Mouse (Mus musculus) left cerebral cortex, adult 18-20 months (tissue): ENCODE measurements around the gene Rgs3. TPM values are rescaled to one million over a fixed set of nuclear protein-coding genes. Genes with fewer than 3 reads are reported as not detected.

ENCODE experiments used
- DNase-seq, 2 experiments: peaks; one replicate each; pipeline ENCODE4 v3.0.0; 2021 to 2022; ENCODE audit warnings: low spot score in 2 of 2, mixed read lengths in 1 of 2
- total RNA-seq, 2 experiments: library from RNA; stranded (reverse); gene quantifications; 2 replicates each; pipeline ENCODE4 v1.2.3; 2021

The Rgs3 gene
- total RNA-seq, 2 experiments from 2014 or later: 25.7 TPM

DNA sequence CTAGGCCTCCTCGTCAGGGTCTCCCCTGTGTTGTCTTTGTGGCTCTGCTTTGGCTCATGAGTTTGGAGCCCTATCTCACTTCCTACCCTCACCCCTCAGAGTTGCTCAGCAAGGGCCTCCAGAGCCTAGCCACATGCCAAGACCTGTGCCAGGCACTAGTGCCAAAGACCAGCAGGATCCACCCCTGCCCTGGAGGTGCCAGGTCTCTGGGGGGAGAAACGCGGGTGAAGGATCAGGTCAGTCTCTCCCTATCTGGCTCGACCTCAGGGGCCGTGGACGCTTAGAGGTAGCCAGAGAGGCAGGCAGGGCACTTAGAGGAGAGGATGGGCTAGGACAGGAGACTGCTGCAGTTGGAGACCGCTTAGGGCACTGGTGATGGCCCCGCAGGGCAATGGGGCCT is 122.7 kb downstream of the Rgs3 start:
- no peak for DNase-seq

DNA sequence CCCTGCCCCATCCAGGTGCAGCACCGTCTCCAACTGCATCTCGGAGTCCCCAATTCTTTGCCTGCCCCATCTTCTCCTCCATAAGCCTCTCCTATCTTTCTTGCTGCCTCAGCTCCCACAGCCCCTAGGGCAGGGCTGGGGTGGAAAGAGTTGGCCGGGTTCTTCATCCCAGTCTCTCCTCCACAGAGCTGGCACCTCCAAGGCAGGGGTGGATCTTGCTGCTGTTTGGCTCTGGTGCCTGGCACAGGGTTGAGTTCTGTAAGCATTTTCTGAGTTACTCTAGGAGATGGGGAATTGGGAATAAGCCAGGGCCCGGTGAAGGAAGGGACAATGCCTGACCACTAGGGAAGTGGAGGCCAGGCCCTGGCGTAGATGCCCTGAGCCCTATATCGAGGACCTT is 123.5 kb downstream of the Rgs3 start:
- DNase-seq: no peak

DNA sequence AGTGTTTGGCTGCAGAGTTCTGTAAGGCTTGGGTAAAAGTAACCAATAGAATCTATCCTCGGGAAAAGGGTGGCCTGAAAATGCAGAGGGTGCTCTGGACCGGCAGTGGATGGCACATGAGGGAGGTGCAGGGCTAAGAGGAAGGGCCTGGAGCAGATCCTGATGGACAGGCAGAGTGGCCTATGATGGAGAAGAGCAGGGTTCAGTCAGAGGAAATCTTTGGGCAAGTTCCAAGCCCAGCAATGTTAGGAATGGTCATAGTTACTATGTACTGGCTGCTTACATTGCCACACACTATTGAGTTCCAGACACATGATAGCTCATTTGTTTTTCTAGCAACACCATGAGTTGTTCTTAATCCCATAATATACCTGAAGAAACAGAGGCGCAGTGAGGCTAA is 124.7 kb downstream of the Rgs3 start:
- no peak for DNase-seq

DNA sequence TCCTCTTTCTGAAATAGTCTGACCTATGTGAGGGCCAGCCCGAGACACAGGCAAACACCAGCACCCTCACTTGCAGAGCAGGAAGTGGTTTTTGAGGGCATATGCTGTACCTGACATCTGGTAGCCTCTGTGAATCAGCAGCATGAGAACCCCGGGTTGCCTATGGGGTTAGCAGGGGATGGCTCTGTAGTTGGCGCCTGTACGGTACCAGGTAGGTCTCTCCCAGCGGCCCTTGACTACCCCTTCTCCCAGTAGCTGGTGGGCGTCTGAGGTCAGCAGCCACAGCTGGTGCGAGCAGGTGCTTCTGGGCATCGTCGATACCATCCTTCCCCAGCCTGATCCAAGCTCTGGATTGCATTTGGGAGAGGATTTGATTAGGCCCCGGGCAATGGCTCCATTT is 125.6 kb downstream of the Rgs3 start:
- DNase-seq: no peak

DNA sequence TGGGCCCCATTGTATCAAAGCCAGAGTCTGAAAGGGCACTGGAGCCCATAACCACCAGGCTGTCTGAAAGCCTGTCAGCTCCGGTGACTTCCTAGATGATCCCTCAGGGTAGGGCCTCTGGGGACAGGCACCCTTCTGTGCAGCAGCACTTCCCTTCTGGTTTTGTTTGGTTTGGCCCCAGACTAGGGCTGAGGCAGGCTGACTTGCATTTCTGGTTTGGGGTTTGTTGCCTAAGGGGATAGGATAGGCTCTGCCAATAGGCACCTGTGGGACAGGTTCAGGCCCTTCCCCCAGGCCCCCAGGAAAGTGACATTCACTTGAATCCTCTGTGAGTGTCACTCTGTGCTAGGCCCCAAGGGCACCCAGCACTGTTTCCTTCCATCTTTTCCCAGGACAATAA is 127.1 kb downstream of the Rgs3 start:
- DNase-seq: no peak

DNA sequence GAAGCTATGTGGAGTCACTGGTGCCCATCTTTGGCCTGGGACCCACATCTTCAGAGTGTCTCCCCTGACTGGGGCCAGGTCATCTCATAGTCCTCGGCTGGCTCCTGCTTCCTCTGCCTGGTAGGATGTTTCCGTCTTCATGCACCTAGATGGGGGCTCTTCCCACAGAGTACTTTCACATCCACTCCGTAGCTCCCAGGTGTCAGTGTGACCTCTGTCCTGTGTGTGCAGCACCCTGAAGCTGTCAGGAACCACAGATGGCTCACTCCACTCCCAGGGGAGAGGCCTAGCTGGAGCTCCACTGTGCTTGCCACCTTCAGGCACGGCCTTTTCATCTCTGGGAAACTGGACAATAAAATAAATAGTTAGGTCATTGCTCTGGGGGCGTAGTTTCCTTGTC is 128.5 kb downstream of the Rgs3 start:
- DNase-seq: no peak

DNA sequence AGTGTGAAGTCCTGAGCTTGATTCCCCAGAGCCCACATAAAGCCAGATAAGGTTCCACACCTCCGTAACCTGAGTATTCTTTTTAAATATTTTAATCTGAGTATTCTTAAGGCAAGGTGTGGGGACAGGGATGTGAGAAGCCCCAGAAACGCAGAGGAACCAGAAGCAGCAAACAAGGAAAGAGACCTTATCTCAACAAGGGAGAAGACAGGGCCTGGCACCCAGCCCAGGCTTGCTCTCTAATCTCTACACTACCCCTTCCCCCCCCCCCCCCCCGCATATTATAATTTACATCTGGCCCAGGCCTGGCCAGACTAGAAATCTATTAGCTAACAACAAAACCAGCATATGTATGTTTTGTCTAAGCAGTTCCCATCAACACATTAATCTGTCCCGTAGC is 131.3 kb downstream of the Rgs3 start:
- no peak for DNase-seq

DNA sequence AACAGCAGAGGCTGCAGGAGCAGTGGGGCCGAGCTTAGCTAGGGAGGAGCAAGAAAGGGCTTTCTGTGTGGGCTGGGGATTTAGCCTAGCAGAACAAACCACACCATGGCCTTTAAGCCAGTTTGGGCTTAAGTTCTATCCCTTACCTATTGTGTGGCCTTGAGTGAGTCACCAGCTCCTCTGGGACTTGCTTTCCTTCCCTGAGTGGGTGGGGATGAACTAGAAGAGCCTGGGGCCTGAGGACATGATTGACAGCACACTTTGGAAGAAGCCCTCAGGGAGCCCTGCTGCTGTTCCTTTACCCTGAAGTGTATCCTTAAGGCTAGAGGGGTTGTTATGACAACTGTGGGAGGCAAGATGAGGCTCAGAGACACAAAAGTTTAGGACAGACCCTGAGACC is 132.0 kb downstream of the Rgs3 start:
- no peak for DNase-seq

DNA sequence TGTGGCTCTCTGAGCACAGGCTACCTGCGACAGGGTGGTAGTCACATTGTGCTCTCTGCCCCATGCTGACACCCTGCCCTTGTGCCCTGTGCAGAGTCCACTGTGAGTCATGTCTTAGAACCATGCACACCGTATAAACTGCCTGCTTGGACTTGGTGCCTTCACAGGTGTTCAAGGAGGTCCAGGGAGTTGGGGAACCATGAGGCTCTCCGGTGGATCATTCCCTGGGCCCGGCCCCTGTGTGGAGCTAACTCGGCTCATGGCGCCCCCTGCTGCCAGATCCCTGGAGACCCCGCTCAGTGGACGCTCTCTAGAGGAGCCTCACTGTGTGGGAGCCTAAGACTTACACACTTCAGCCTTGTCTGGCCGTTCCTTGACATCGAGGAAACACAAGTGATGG is 134.2 kb downstream of the Rgs3 start:
- DNase-seq: peak; percentile 32 to 46

DNA sequence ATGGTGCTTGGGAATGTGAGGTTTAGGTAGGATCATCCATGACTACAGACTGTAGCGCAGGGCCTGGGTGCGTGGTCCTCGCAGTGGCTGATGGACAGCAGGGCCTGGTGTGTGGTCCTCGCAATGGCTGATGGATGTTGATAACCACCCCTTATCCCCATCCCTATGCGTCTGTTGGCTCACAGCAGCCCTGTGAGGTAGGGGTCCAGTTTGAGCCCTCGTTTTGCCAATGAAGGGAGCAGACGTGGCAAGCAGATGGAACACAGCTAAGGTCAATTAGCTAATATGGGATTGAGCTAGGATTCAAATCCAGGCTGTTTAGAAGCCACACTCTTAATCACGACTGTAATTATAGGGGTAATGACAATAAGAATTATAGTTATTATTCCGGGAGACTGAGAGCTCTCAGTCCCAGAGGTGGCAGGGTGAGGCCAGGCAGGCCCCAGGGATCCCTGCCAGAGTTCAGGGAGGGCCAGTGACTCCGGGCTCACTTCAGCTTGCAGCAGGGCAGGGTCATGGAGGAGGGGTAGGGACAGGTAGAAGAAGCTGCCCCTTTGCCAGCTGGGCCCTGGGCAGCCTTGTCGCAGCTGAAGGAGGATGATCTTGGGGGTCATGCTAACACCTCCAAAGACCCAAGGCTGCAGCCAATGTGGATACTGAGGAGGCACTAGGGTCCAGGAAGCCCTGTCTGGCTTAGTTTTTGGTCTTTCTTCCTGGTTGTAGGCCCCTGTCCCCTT is 135.2 kb downstream of the Rgs3 start:
- no peak for DNase-seq

DNA sequence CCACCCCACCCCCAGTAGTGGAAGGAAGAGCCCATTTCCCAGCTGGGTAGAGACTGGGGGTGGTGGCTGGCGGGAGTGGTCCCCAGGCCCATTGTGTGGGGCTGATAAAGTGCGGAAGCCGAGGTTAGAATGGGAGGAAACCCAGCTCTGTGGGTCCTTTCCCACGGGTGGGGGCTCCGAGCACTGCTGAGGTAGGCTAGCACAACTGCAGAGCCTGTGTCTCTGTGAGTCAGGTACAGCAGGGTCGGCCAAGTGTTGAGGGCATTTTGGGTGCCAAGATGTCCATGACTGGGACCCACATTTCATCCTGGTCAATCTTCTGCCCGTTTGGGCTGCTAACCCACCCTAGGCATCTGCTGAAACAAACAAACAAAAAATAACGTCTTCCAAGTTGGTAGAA is 135.9 kb downstream of the Rgs3 start:
- DNase-seq: no peak

DNA sequence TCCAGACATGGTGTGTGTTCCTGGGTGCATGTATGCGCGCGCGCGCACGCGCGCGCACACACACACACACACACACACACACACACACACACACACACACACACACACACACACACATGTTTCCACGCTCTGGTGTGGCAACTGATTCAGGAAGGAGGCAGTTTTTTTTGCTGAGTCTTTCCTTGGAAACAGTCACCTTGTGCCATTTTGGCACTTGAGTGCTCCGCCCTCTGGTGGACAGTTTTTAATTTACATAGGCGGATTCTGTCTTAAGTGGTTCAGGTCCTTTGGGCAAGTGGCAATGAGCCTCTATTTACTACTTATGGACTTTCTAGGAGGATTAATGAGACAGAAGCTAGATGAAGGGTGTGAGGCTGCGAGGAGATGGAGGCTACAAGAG is 136.3 kb downstream of the Rgs3 start:
- peak; percentile 46 to 64 for DNase-seq

DNA sequence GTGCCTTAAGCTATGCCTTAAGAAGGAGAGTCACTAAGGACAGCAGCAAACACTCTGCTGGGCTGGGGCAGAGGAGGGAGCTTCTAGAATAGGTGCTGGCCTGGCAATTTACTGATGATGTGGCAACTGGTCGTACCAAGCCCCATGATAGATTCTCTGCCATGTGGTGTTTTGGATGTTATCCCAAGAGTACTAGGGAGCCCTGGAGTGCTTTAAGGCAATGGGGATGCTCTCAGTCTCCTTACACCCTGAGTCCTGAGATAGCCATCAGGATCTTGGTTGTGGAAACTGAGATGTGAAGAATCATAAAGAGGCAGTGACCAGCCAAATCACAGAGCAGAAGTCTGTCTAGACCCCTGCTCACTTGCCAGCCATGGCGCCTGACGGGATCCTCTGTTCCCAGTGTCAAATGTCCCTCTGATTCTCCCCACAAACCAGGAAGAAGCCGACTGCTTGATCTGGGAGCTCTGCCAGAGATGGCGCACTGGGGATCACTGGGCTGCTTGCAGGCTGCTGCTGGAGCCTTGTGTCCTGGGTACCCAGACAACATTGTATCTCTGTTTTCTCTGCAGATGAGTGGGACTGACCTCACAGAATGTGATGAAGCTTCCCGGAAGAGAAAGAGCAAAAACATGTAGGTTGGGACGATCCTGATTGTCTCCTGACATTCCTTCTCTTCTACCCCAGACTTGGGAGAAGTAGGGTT is 137.2 kb downstream of the Rgs3 start:
- DNase-seq: peak in 1 of 2 experiments; percentile 26

DNA sequence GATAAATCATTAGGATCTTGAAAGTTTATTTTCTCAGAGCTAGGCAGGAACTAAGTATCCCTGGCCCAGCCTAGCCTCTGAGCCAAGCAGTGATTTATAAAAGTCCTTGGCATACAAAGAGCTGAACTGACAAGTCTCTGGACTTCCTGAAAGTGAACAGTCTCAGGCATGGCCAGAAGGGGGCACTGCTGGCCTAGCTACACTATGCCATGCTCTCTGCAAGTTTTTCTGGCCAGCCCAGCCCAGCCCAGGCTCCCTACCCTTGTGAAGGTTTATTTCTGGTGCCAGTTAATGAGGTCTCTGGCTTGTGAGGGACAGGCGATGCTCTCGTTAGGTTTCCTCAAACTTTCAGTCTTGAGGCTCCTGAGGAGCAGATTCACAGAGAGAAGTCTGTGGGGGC is 137.8 kb downstream of the Rgs3 start:
- DNase-seq: peak; percentile 88 to 89

DNA sequence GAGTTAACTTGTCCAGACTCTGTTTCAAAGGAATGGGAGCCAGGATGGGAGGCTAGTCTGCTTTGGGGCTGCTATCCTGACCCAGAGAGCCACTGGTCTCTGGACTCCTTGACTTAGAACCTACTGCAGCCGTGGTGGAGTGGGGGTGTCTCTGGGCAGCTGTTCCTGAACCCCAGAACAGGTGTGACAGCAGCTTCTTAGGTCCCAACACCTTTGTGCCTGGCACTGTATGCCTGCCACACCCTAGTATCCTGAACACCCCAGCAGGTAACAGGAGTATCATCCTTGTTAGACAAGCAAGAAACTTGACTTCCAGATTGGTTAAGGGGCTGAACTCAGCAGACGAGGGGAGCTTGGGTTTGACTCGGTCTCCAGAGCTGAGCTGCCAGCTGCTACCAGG is 138.9 kb downstream of the Rgs3 start:
- no peak for DNase-seq

DNA sequence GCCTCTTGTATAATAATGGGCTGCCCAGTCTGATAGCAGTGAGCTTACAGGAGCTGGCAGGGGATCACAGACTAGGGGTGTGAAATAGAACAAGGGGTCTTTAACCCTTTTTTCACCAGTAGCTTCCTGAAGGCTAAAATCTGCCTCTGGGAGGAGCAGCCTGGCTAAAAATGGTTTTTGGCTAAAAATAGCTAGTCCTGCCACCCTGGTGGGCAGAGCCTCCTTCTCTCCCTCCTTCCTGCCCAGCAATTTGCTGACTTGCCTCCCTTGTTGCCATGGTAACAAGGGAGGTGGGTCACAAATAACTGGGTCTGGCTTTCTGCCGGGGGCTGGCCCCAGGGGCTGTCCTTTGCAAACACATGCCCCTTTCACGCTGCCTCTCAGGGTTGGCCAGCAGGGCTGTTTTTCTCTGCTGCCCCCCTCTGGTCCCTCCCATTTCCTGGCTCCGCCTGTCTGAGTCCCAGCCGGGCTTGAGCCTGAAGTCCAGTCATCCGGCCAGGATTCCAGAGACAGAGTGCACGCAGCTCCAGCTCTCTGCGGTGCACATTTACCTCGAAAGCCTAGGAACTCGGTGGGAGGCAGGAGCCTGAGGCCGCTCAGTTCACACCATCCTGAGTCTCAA is 139.7 kb downstream of the Rgs3 start:
- peak; percentile 89 to 92 for DNase-seq

DNA sequence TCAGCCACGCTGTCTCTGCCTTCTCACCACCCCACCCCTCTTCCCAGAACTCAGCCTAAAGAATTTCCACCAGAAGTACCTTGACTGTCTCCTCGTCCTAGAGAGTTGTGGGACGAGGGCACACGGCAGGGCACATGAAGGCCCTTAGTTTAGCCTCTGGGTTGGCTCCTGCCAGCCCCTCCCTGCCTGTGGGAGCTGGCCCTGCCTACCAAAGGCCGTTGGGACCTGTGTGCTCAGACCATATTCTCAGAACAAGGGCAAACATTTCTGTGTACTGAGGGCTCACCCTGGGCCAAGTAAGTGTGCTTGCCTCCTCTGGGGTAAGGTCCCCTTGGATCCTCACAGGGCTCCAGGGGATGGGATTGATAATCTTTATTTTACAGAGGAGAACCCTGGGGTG is 140.8 kb downstream of the Rgs3 start:
- no peak for DNase-seq

DNA sequence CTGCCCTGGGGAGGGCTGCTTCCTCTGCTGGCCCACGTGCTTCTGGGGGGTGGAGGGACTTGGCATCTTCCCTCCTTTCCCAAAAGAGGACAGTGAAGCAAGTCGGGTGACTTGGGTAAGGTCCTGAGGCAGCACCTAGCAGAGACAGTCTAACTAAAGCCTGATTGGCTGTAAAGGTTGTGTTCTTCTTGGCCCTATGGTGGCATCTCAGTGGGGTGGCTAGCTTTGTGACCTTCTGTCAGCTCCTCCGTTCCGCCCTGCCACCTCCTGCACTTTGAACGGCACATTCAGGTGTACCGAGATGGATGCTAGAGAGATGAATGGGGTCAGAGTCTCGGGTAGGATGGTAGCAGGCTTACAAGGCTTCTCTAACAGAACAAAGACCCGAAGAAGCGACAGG is 143.5 kb downstream of the Rgs3 start:
- DNase-seq: no peak

DNA sequence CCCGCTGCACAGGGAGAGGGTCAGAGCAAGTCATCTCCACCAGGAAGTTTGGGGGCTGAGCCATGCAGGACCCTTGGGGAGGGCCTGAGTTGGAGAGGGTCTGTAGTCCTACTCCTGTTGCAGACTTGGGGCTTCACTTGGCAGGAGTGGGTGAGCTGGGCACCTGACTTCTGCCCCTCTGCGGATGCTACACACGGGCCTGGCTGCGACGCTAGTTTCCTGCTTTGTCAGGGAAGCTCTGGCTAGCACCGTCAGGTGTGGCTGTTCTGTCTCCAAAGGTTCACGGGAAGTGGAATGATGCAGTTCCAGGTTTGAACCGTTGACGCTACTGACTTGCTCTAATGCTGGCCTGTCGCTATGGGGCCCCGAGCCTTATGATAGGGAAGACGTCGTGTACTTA is 144.6 kb downstream of the Rgs3 start:
- no peak for DNase-seq

DNA sequence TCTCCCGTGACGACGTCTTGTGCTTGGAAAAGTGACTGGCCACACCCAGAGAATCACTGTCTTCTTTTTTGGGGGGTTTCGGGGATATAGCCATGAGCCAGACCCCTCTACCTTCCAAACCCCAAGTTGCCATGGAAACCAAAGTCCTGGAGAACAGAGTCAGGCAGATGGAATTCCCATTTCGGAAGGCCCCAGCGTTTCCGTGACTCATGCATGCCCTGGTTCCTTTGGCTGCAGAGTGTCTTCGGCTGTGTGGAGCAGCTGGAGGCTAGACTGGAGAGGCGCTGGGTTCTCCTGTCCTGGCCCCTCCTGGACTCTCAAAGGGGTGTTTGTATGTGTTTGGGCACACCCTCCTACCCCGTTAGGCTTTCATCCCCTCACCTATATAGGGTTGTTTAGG is 145.4 kb downstream of the Rgs3 start:
- DNase-seq: no peak

DNA sequence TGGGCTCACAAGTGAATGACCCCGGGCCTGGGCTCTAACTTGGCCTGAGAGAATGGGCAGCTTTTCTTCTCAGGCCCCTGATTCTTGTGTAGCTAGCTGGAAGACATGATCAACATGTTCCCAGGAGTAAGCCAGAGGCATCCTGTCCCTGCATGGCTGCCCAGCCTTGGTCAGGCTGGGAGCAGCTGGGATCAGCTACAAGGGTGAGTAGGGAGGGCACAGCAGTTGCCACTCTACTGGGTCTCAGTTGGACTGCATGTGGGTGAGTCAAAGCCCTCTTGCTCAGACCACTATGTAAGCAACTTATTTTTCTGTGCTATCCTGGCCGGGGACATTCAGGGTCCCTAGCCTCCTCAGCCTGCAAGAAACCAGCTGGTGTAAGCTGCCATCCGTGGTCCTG is 146.1 kb downstream of the Rgs3 start:
- DNase-seq: no peak

DNA sequence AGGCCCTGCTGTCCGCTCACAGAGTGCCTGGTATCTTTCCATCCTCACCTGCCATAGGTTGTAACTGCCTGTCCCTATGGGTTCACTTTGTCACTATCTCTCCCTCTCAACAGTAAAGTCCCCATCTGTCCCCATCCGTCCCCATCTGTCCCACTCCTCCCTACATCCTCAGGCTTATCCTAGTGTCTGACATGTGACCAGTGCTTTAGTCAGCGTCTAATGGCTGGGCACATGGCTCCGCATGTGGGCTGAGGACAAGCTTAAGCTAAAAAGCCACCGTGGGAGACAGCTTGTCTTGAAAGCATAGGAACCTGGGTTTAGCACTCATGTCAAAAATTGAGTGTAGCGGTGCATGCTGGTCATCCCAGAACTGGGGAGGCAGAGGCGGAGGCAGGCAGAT is 148.4 kb downstream of the Rgs3 start:
- DNase-seq: no peak

DNA sequence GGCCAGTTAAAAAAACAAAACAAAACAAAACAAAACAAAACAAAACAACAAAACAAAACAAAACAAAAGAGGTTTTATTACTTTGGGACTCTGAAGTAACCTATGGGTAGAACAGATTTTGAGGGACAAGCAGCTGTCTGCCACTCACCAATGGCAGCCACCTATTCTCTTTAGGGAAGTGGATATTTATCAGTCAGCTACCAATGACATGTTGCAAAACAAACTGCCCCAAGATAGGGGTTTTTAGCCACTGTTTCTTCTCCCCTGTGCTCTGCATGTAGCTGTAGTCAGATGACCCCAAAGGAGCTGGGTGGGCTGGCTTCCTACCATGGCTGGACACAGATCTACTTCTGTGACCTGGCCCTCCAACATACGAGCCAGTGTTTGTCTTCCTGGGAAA is 149.3 kb downstream of the Rgs3 start:
- no peak for DNase-seq
